In genomic region chr17:35725286-35726232, GRCm38 (mm10) we compare ENCODE assay signal across 8 mouse cellular contexts. TPM values are rescaled to one million over a fixed set of nuclear protein-coding genes. Genes with fewer than 3 reads are reported as not detected.
A peak's percentile ranks its signal among the peaks of the same experiment; 100 is the strongest.
DNase-seq lines count a peak whose midpoint lies in the region; ATAC-seq lines count a peak whose summit lies in the region.

No protein-coding gene starts in this region.

- no peaks in the 10 kb centered on the region for H3K36me3 ChIP-seq in hindbrain, embryonic 13.5 days

- no peak overlapping the region for H3K9ac ChIP-seq in hindbrain, embryonic 13.5 days

- peaks cover 7% of the 10 kb centered on the region for H3K4me1 ChIP-seq in hindbrain, embryonic 13.5 days (replicated peaks)

- H3K27ac ChIP-seq in hindbrain, embryonic 13.5 days: no peak overlapping the region

- no peak overlapping the region for H3K4me3 ChIP-seq in hindbrain, embryonic 13.5 days

- peak; percentile 97 for DNase-seq in Muller cell, postnatal 12 days (ENCODE audit: inconsistent ontology term)
- peak; percentile 97 to 98 for DNase-seq in cerebellum, postnatal 14 days
- DNase-seq in frontal cortex, postnatal 14 days (ENCODE audit: low spot score in 2 of 2): peak; percentile 80 to 87
- peak; percentile 94 to 96 for DNase-seq in layer of hippocampus, postnatal 25 days (ENCODE audit: extremely low spot score in 1 of 2, low spot score in 1 of 2)
- DNase-seq in lung, postnatal 25 days (ENCODE audit: low spot score): peak; percentile 92
- peak; percentile 89 for DNase-seq in retina, postnatal 1 day
- DNase-seq in urinary bladder, adult 18-20 months (ENCODE audit: low spot score in 2 of 2): peak; percentile 86 to 90

- no peaks in the 10 kb centered on the region for H3K9me3 ChIP-seq in hindbrain, embryonic 13.5 days

- WGBS in hindbrain, embryonic 13.5 days: 31% methylated on average over 21 of the region's 21 CpGs

- H3K27me3 ChIP-seq in hindbrain, embryonic 13.5 days: peaks cover 12% of the 10 kb centered on the region; the same call in 1 of the 2 replicates

- ATAC-seq in hindbrain, embryonic 13.5 days (ENCODE audit: low FRiP score): peak; percentile 75

- no peak overlapping the region for H3K4me2 ChIP-seq in hindbrain, embryonic 13.5 days

RNA-seq across cellular contexts. Expression of gene Ddr1, which starts 21.1 kb away (rescaled TPM):
- 128 and 140 TPM in 2 replicates for polyA plus RNA-seq in hindbrain, embryonic 13.5 days (2015; fragmentation: Nextera tagmentation; extraction: Ambion mirVana)
- 10 to 100 TPM; 78.5 to 82.0 TPM for total RNA-seq in layer of hippocampus, postnatal 25 days (2021)

RNA-seq across cellular contexts. Expression of gene Gtf2h4, which starts 52.0 kb away (rescaled TPM):
- polyA plus RNA-seq in hindbrain, embryonic 13.5 days (2015; fragmentation: Nextera tagmentation; extraction: Ambion mirVana): 27.6 and 29.2 TPM in 2 replicates
- 10 to 100 TPM; 30.2 to 33.7 TPM for total RNA-seq in layer of hippocampus, postnatal 25 days (2021)

RNA-seq across cellular contexts. Expression of gene Vars2, which starts 58.2 kb away (rescaled TPM):
- 11.8 and 14.0 TPM in 2 replicates for polyA plus RNA-seq in hindbrain, embryonic 13.5 days (2015; fragmentation: Nextera tagmentation; extraction: Ambion mirVana)
- total RNA-seq in layer of hippocampus, postnatal 25 days (2021): 10 to 100 TPM; 33.7 to 42.0 TPM
